Mouse (Mus musculus) embryonic fibroblast, embryonic 13.5 days (primary cell): ENCODE measurements around the gene Thoc5. TPM values are rescaled to one million over a fixed set of nuclear protein-coding genes. Genes with fewer than 3 reads are reported as not detected.

ENCODE experiments used
- H3K27ac ChIP-seq: 2 replicates; pipeline ENCODE4 v1.5.1; 2012; ENCODE audit warnings: low read length, control low read depth, inconsistent platforms; ENCODE audit not compliant: insufficient read depth
- H3K4me1 ChIP-seq: 2 replicates; pipeline ENCODE4 v1.6.1; 2011; ENCODE audit warnings: low read length; ENCODE audit not compliant: control insufficient read depth, insufficient read depth
- H3K4me3 ChIP-seq: 2 replicates; pipeline ENCODE4 v1.5.1; 2011; ENCODE audit warnings: mild to moderate bottlenecking, control low read depth, low read length; ENCODE audit not compliant: insufficient read depth
- CTCF ChIP-seq: IDR thresholded peaks from 2 replicates; pipeline ENCODE4 v1.5.1; 2011; ENCODE audit warnings: mild to moderate bottlenecking, control low read depth, low read length, moderate library complexity, borderline replicate concordance; ENCODE audit not compliant: insufficient read depth
- POLR2A ChIP-seq: IDR thresholded peaks from 2 replicates; pipeline ENCODE4 v1.6.1; 2011; ENCODE audit warnings: low read depth, mild to moderate bottlenecking, control low read depth, low read length, moderate library complexity
- polyA plus RNA-seq: library from polyadenylated mRNA; stranded (reverse); fragments of >200 nt; gene quantifications from 2 replicates; pipeline ENCODE4 v1.2.4, GENCODE M21; 2011; ENCODE audit warnings: low read depth; ENCODE audit not compliant: missing spikeins, insufficient read length

Thoc5 gene
- polyA plus RNA-seq = 33.1 and 34.9 TPM in 2 replicates

DNA sequence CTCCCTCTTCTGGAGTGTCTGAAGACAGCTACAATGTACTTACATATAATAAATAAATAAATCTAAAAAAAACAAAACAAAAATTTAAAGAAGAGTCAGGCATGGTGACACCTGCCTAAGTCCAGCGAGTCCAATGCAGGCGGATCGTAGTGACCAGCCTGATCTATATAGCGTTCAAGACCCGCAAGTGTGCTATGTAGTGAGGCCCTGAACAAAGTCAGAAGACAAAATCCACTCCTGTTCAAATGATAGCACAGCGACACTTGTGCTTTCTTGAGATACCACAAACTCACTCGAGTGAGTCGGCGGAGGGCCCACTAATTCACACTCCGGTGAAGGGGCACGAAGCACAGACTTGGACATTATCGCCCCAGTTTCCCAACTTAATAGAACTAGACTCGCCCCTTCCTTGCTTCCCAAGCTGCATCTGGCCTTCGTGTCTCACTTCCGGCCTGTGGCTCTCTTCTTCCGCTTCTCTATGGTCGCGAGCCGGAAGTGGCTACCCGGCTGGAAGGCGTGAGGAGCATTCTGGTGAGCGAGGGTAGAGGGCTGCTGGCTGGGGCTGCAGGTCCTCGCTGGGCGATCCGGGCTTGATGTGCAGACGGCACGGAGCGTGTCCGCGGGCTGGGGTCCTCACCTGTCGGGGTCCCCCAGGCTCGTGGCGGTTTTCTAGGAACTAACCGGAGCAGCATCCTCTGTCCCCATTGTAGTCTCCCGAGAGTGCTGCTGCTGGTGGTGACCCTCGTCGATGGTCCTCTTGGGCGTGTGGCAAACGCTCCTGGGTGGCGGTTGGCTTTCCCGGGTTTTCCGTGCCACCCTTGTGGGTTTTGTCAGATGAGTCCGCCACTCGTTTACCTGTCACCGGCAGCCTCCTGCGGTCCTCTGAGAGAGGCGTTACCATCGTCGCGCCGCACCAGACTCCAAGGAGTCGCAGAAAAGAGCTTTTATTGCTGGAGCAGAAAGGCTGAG, at the start of gene Thoc5:
Gene Thoc5, plus strand, starts transcription at position 473 of the 969 bp plus-strand sequence.
- Histone ChIP-seq H3K27ac (no peak within 1 kb of the TSS), H3K4me3 (peak within 1 kb of the TSS; percentile 87), H3K4me1 (peaks cover 3% of the 10 kb centered on the region; the same call in 1 of the 2 replicates)
- TF ChIP-seq POLR2A = peak; percentile 88
- TF ChIP-seq CTCF = no peak

DNA sequence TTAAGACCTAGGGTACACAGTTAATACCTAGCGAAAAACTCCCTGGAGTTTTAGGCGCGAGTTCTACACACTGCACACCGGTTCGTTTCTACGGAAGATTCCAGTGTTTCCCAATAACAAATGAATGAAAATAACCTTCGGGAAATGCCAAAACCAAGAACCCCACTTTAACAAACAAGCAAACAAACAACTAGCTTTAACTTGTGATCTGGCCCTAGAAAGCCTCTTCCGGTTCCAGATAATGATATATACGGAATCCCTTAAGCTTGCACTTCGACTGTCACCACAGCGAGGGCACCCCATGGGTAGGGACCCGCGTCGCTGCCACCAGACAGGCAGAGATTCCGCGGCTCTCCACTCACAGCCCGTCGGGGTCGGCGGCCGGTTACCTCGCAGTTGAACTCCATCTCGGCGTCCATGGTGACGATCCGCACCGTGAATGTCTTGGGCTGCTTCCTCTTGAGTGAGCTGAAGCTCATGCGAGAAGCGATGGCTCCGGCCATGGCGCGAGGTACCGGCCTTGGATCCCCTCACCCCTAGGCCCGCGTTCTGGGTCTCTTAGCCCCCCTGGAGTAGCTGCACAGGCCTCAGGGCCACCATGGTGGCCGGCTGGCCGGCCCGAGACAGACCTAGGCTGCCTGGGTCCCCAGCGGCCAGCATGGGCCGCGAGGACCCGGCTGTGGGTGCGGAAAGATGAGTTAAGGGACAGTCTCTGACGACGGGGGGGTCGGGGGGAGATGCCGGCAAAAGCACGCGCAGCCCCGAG, 46.5 kb upstream of the Thoc5 start:
- peak overlapping the region; percentile 89 for H3K4me3 ChIP-seq
- no peaks in the 10 kb centered on the region for H3K4me1 ChIP-seq
- TF ChIP-seq POLR2A (peak; percentile 17; the same call in 1 of the 2 replicates), CTCF (no peak)
- H3K27ac ChIP-seq = no peak overlapping the region

DNA sequence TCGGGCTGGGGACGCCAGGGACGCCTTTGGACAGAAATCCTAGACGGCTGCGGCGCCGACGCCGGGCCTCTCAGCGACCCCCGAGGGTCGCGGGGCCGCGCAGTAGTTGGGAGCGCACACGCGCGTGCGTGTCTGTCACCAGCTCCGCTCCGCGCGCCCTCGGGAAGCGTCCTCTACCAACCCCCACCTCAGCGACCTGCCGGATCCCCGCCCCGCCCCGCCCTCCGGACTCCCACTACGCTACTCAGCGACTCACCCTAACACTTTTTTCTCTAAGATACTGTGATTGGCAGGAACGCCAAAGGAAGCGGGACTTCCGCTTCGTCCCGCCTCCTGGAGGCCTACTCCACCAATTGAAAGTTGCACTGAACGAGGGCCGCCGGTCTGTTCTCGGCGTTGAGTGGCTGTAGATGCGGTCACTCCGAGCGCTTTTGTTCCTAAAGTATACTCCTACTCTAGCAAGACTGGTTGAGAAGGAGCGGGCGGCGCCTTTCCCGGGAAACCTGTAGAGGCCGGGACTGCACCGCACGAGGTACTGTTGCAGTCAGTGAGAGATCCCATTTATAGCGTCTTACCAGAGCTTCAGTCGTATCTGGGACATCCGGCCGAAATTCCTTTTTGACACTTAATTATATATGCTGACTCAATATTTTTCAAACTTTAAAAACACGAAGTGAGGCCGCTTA, 45.7 kb upstream of the Thoc5 start, which contains the start of gene Nf2:
Gene Nf2, minus strand, starts transcription at position 279 of the 686 bp plus-strand sequence.
- TF ChIP-seq CTCF (no peak), POLR2A (peak; percentile 89)
- peak within 1 kb of the TSS; percentile 89 for H3K4me3 ChIP-seq
- H3K27ac ChIP-seq = peak within 1 kb of the TSS; percentile 56; the same call in 1 of the 2 replicates
- no peaks in the 10 kb centered on the region for H3K4me1 ChIP-seq

GRCm38 (mm10) chr11:4850404-4850803, 44.7 kb upstream of the Thoc5 start:
- Histone ChIP-seq H3K27ac (no peak overlapping the region), H3K4me3 (no peak overlapping the region)
- no peak for TF ChIP-seq POLR2A
- TF ChIP-seq CTCF = no peak

GRCm38 (mm10) chr11:4853021-4853420, 42.1 kb upstream of the Thoc5 start:
- H3K27ac ChIP-seq = no peak overlapping the region
- TF ChIP-seq CTCF (no peak), POLR2A (no peak)
- no peak overlapping the region for H3K4me3 ChIP-seq
- H3K4me1 ChIP-seq = no peaks in the 10 kb centered on the region

More at GRCm38 (mm10) chr11:4850404-4850803, 44.7 kb upstream of the Thoc5 start:
- H3K4me1 ChIP-seq = no peaks in the 10 kb centered on the region

DNA sequence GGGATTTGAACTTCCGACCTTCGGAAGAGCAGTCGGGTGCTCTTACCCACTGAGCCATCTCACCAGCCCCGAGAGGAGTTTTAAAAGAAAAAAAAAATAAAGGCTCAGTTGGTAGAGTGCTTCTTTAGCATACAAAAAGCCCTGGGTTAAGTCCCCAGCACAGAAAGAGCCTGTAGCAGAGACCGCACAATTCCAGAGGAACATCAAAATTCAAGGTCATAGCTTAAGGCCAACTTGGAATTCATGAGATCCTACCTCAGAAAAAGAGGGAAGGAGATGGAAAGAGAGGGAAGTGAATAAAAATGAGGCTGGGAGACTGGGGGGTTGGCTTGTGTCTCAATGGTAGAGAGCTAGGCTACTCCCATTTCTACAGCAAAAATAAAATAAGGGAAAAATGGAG, 40.9 kb upstream of the Thoc5 start:
- Histone ChIP-seq H3K27ac (no peak overlapping the region), H3K4me1 (no peaks in the 10 kb centered on the region), H3K4me3 (no peak overlapping the region)
- TF ChIP-seq POLR2A (no peak), CTCF (no peak)

DNA sequence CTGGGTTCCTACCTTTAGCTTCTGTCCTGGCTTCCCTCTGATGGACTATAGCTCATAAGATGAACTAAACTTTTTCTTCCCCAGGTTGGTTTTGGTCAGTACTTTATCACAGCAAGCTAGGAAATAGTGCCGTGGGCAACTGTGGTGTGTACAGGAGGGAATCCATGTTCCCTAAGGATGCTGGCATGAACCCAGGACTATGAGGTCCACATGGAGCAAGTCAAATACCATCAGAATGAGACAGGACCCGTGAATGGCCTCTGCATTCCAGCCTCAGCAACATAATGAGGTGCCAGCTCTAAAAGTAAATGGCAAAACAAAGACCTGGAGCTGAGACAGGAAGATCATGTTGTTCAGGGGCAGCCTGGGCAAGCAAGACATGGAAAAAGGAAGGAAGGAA, 36.7 kb upstream of the Thoc5 start:
- TF ChIP-seq POLR2A (no peak), CTCF (no peak)
- H3K27ac ChIP-seq = no peak overlapping the region
- H3K4me1 ChIP-seq = no peaks in the 10 kb centered on the region
- H3K4me3 ChIP-seq = no peak overlapping the region

DNA sequence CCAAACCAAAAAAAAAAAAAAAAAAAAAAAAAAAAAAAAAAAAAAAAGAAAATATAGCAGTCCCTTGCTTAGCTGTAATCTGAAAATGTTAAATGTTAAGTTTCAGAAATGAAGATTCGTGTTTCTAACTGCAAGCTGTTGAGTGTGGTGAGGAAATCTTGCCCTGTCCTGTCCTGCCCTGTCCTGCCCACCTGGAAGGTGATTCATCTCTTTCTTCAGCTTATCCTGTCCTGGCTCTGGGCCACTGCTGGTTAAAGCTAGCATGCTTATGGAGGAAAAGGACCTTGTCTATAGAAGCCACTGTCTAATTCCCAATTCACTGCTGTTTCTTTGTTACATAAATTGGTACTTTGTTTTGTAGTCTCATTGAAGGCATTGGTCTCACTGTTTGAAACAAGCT, 34.1 kb upstream of the Thoc5 start:
- TF ChIP-seq CTCF = no peak
- no peak for TF ChIP-seq POLR2A
- no peak overlapping the region for H3K4me3 ChIP-seq
- no peaks in the 10 kb centered on the region for H3K4me1 ChIP-seq
- H3K27ac ChIP-seq = no peak overlapping the region
